Mouse (Mus musculus) kidney, adult 18-20 months (tissue): ENCODE data around the gene Tbccd1.
"Not testable (repeated sequence)": the region's sequence is repeated elsewhere in the genome, so short reads cannot be mapped to it uniquely, and the experiment has no call there.

Experiments used
- DNase-seq: peaks from one replicate; pipeline ENCODE4 v3.0.0; 2021

Tbccd1 gene

DNA sequence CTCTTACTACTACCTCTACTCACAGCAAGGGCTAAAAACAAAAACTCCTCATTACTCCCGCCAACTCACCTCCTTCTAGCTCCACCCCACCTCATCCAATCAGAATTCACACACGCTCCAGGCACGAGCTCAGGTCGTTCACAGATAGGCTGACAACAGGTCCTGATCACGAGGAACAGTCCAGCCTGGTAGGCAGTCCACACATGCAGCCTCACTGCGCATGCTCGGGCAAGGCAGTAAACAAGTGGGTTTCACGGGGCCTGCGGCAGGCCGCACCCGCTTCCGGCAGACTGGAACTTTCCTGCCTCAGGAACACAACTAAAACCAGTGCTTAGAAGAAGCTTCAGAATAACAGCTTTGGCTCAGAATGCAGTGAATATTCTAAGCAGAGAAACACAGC lies 79.2 kb downstream of the Tbccd1 start:
- not testable (repeated sequence) for DNase-seq

DNA sequence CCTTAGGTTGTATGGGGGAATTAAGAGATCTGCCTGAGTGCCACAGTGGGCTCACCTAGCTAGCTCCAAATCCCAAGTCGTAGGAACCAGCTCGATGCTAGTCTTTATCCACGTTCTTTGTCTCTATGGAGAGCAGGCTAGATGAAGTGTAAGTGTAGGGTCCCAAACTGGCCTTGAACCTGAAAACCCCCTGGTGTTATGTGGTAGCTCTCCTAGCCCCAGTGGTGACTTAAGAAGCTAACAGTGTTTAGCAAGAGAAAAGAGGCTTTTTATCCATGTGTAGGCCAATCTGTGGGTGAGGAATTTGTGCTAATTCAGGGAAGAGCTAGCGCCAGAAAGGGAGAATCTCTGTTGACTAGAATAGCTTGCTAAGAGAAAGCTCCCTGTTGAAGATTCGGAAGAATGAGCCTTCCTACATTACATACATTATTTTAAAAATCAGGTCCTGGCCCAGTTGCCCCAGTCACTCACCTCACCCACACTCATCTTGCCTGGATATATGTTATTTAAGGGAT lies 81.9 kb downstream of the Tbccd1 start:
- no peak for DNase-seq

DNA sequence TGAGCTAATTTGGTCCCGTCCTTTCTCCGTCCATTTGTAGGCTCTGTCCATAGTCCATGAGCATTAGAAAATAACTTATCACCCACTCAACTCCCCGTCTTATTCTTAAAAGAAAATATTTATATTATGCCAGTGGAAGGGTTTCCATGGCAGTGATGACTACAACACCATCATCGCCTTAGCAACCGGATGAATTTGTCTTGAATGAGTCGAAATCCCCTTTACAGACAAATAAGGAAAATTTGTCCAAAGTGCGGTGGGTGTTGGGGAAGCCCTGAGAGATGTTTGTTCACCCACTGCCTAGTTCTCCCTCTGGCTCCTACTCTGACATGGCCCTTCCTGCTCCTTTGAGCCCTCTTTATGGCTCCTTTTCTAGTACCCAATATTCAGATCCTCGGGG lies 88.8 kb downstream of the Tbccd1 start:
- DNase-seq: no peak

DNA sequence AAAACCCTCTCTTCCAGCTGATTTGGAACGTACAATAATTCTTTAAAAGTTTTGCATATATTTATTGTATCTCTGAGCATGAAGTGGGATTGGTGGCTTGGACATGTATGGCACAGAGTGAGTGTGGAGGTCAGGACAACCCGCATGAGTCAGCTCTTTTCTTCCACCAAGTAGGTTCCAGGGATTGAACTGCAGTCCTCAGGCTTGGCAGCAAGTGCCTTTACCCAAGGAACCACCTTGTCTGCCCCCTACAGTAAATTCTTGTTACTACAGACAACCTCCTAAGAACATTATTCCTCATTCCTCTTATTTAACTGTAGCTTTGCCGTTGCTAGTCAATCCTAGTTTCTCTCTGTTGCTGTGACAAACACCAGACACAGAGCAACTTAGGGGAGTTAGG lies 90.1 kb downstream of the Tbccd1 start:
- DNase-seq: no peak

DNA sequence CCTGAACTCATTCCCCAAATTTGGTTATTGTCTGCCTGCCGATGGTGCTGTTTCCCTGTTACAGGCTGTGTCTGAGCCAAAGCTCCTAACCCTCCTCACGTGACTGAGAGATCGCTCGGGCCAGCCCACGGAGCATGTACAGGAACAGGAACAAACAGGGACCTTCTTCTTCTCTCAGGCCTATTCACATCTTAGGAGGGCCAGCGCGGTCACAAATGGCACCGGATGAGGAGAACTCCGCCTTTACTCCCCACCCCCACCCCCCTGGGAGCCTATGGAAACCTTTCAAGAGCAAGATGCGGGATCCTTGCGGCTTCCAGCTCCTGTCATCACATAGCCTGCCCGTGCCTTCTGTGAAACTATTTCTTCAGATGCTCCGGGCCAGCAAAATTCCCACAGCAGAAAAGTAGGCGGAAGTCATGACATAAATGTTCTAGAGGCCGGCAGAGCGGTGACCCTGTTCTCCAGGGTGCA lies 90.7 kb downstream of the Tbccd1 start:
- DNase-seq: no peak

DNA sequence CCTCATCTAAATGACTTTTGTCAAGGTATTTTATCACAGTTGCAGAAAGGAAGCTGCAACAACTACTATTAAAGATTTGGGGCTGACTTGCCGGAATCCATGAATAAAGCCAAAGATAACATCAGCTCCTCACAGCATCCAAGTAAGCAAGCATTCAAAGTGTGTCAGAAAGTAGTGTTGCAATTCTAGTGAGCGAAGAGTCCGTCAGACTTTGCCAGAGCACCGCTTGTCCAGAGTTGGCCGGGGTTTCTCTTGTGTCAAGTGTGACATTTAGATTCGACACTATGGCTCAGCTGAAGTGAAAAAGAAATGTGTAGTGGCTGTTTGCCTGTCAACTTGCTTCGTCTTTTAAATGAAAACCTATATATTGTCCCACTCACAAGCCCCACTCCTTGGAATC lies 91.9 kb downstream of the Tbccd1 start:
- no peak for DNase-seq
